Mouse (Mus musculus): Measurements from ENCODE around the gene Aldh4a1.

Aldh4a1 gene

DNA sequence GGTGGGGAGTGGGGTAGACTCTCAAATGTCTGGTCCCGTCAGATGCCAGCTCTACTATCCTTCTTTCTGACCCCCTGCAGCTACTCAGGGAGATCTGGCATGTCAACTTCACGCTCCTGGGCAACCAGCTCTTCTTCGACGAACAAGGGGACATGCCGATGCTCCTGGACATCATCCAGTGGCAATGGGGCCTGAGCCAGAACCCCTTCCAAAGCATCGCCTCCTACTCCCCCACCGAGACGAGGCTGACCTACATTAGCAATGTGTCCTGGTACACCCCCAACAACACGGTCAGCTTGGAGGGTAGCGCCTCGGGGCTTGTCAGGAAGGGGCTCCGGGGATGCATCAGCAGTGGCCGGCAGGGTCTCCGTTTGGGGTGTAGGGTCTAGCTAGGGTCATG, 39.2 kb downstream of the Aldh4a1 start:
- intact Hi-C loops (cut with DNase I), result no loop called here

GRCm38 (mm10) chr4:139667632-139668031, 45.0 kb downstream of the Aldh4a1 start:
- intact Hi-C loops (cut with DNase I), result no loop called here

GRCm38 (mm10) chr4:139669847-139670246, 47.2 kb downstream of the Aldh4a1 start:
- intact Hi-C loops (cut with DNase I), result loop anchor here (1.0 kb wide), 1 partner anchor 26 kb away; no protein-coding TSS in a partner anchor

DNA sequence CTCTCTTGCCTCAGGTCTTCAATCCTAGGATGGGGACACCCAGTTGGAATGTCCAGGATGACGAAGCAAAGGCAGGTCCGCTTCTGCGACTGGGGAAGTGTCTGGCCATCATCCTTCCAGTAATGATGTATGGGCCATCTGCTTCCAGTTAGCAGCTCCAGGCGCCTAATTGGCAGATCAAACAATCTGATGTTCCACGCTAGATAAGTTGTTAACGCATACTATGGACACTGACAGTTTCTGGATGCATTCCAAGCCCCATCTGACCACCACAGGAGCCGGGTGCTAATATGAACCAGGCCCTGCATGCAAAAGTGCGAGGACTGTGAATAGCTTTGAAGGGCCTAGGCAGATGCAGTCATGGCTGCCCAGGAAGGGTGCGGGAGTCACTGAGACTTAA, 53.0 kb downstream of the Aldh4a1 start:
- intact Hi-C loops (cut with DNase I), result no loop called here

- intact Hi-C loops (cut with DNase I), result loop anchor here (1.0 kb wide), 1 partner anchor 174 kb away; no protein-coding TSS in a partner anchor
These were observed 61.3 kb downstream of the Aldh4a1 start for GRCm38 (mm10) chr4:139683728-139684638.

GRCm38 (mm10) chr4:139684639-139685017, 62.0 kb downstream of the Aldh4a1 start:
- intact Hi-C loops (cut with DNase I), result loop anchor here (1.0 kb wide), 1 partner anchor 174 kb away; no protein-coding TSS in a partner anchor

- intact Hi-C loops (cut with DNase I), result no loop called here
These were observed 65.4 kb downstream of the Aldh4a1 start for GRCm38 (mm10) chr4:139688058-139688457.

GRCm38 (mm10) chr4:139689627-139690269, 67.1 kb downstream of the Aldh4a1 start:
- intact Hi-C loops (cut with DNase I), result no loop called here

DNA sequence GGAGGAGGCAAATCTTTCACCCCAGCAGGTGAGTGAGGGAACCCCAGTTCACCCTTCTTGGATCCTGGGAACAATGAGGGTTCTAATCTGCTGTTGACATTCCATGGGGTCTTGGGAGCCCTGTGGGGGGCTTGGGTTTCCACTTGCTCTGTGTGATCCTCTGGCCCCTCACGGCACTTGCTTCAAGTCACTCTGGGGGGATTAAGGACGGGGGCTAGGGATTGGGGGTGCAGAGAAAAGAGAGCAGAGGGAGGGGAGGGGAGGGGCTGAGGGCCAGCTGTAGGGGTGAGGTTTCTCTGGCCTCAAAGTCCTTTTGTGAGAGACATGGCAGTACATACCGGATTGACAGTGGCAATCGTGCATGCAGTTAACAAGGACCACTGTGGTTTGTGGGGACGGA, 70.6 kb downstream of the Aldh4a1 start:
- intact Hi-C loops (cut with DNase I), result no loop called here

DNA sequence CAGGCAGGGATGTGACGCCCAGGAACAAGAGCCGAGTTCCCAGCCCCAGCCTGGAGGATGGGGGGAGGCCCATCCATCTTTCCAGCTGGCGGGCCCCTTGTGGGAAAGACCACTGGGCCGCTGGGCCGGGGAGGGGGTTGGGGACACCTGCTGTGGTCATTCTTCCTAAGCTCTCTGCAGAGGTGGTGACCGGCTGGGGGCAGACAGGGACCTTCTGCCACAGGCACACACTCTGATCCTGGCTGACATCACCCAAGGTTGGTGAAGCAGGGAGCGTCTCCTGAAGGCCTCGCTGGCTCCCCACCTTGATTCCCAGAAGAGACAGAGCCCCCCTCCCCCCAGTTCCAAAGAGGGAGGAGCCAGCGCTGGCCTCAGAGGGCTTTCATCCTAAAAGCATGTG, 75.1 kb downstream of the Aldh4a1 start:
- intact Hi-C loops (cut with DNase I), result no loop called here

DNA sequence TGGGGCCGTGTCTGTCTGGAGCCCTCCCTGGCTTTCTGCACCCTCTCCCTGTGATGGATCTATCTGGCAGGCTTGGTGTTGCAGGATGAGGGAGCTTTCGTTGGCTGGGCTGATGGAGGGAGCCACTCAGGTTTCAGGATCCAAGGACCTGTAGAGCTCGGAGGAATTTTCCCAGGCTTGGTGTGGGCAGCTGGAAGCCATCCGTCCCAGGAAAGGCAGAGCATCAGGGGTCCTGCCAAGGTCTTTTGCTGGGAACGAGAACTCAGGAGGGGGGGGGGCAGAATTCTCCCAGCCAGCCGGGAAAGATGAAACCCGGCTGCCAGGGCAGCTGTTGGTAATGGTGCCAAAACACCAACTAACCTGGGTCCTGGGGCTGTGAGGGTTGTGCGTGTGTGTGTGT, 75.9 kb downstream of the Aldh4a1 start:
- intact Hi-C loops (cut with DNase I), result no loop called here

Small RNAs within 50 kb of the gene (microRNA-seq; reads per million reads assigned to microRNA genes)
- 0 reads per million in 2 experiments for gene Gm25571
- 0.11 to 0.12 reads per million in 2 experiments for gene Mir7020

Measured in adrenal gland (tissue).